Mouse (Mus musculus) MEL (cell line): Measurements from ENCODE around the gene Prmt1. TPM values are rescaled to one million over a fixed set of nuclear protein-coding genes. Genes with fewer than 3 reads are reported as not detected.

Experiments
- DNase-seq: peaks from one replicate; pipeline ENCODE4 v3.0.0; 2011; ENCODE audit warnings: low read depth, low spot score
- H3K27ac ChIP-seq: 2 replicates; pipeline ENCODE4 v1.5.1; 2012; ENCODE audit warnings: low read depth, mild to moderate bottlenecking, control low read depth, low read length, moderate library complexity; ENCODE audit not compliant: control insufficient read depth
- H3K27me3 ChIP-seq, 2 experiments: fragments of 150-350 bp in 1 of 2; sonication (generic) in 1 of 2; 2 replicates each; pipeline ENCODE4 v1.6.1; 2012; ENCODE audit warnings: low read length in 2 of 2, mild to moderate bottlenecking in 2 of 2, improper control_type of control experiment in 1 of 2, moderate library complexity in 1 of 2; ENCODE audit not compliant: insufficient read depth in 2 of 2, control insufficient read depth in 1 of 2
- H3K36me3 ChIP-seq, 2 experiments: 2 replicates each; pipeline ENCODE4 v1.6.1; 2012 to 2014; ENCODE audit warnings: low read length in 2 of 2, improper control_type of control experiment in 1 of 2, inconsistent platforms in 1 of 2, mild to moderate bottlenecking in 1 of 2; ENCODE audit not compliant: insufficient read depth in 2 of 2, control insufficient read depth in 1 of 2
- H3K4me1 ChIP-seq, 2 experiments: fragments of 150-350 bp in 1 of 2; sonication (generic) in 1 of 2; 2 replicates each; pipeline ENCODE4 v1.6.1; 2012; ENCODE audit warnings: low read length in 2 of 2, improper control_type of control experiment in 1 of 2, mild to moderate bottlenecking in 1 of 2; ENCODE audit not compliant: insufficient read depth in 2 of 2, control insufficient read depth in 1 of 2
- H3K4me3 ChIP-seq, 2 experiments: fragments of 150-350 bp in 1 of 2; sonication (generic) in 1 of 2; 2 replicates each; pipeline ENCODE4 v1.5.1; 2012; ENCODE audit warnings: low read depth in 2 of 2, low read length in 2 of 2, mild to moderate bottlenecking in 2 of 2, moderate library complexity in 2 of 2, control low read depth in 1 of 2, improper control_type of control experiment in 1 of 2; ENCODE audit not compliant: control insufficient read depth in 1 of 2, insufficient read depth in 1 of 2
- H3K79me2 ChIP-seq: 2 replicates; pipeline ENCODE4 v1.6.1; 2012; ENCODE audit warnings: mild to moderate bottlenecking, low read length, moderate library complexity; ENCODE audit not compliant: control insufficient read depth, poor library complexity, insufficient read depth
- H3K9ac ChIP-seq: 2 replicates; pipeline ENCODE4 v1.6.1; 2012; ENCODE audit warnings: low read depth, mild to moderate bottlenecking, control low read depth, low read length, moderate library complexity; ENCODE audit not compliant: control insufficient read depth, poor library complexity, severe bottlenecking
- H3K9me3 ChIP-seq: fragments of 150-350 bp; sonication (generic); replicated peaks from 2 replicates; pipeline ENCODE4 v1.6.1; 2012; ENCODE audit warnings: mild to moderate bottlenecking, low read length, improper control_type of control experiment, moderate library complexity; ENCODE audit not compliant: insufficient read depth
- CHD1 ChIP-seq: IDR thresholded peaks from 2 replicates; pipeline ENCODE4 v1.6.1; 2012; ENCODE audit warnings: low read depth, mild to moderate bottlenecking, inconsistent platforms, low read length, improper control_type of control experiment
- CTCF ChIP-seq, 3 experiments: IDR thresholded peaks in 2 of 3; conservative IDR thresholded peaks in 1 of 3; 2 replicates each; pipeline ENCODE4 v1.5.1; 2011 to 2012; ENCODE audit warnings: low read length in 3 of 3, low read depth in 2 of 3, mild to moderate bottlenecking in 2 of 3, improper control_type of control experiment in 1 of 3, inconsistent platforms in 1 of 3, mixed read lengths in 1 of 3, moderate library complexity in 1 of 3; ENCODE audit not compliant: control insufficient read depth in 1 of 3, insufficient read depth in 1 of 3, poor library complexity in 1 of 3, severe bottlenecking in 1 of 3
- E2F4 ChIP-seq: IDR thresholded peaks from 2 replicates; pipeline ENCODE4 v1.6.1; 2011; ENCODE audit warnings: low read depth, low read length, improper control_type of control experiment, borderline replicate concordance
- ELF1 ChIP-seq: IDR thresholded peaks from 2 replicates; pipeline ENCODE4 v1.6.1; 2014; ENCODE audit warnings: low read depth, mild to moderate bottlenecking, inconsistent platforms, low read length, improper control_type of control experiment, moderate library complexity
- EP300 ChIP-seq, 2 experiments: IDR thresholded peaks; 2 replicates each; pipeline ENCODE4 v1.6.1; 2011; ENCODE audit warnings: improper control_type of control experiment in 2 of 2, low read length in 2 of 2, low read depth in 1 of 2, mild to moderate bottlenecking in 1 of 2
- ETS1 ChIP-seq: IDR thresholded peaks from 2 replicates; pipeline ENCODE4 v1.6.1; 2012; ENCODE audit warnings: low read depth, mild to moderate bottlenecking, inconsistent platforms, low read length, improper control_type of control experiment, moderate library complexity
- GATA1 ChIP-seq: IDR thresholded peaks from 2 replicates; pipeline ENCODE4 v1.6.1; 2011; ENCODE audit warnings: low read depth, low read length, improper control_type of control experiment
- HCFC1 ChIP-seq: IDR thresholded peaks from 2 replicates; pipeline ENCODE4 v1.6.1; 2012; ENCODE audit warnings: low read depth, mild to moderate bottlenecking, inconsistent platforms, low read length, improper control_type of control experiment, moderate library complexity
- JUND ChIP-seq: IDR thresholded peaks from 2 replicates; pipeline ENCODE4 v1.6.1; 2011; ENCODE audit warnings: low read depth, mild to moderate bottlenecking, improper control_type of control experiment, low read length
- KAT2A ChIP-seq: conservative IDR thresholded peaks from 2 replicates; pipeline ENCODE4 v1.6.1; 2012; ENCODE audit warnings: low read depth, low read length, improper control_type of control experiment, inconsistent platforms
- MAFK ChIP-seq: IDR thresholded peaks from 2 replicates; pipeline ENCODE4 v1.6.1; 2011; ENCODE audit warnings: low read depth, mild to moderate bottlenecking, low read length, improper control_type of control experiment, borderline replicate concordance
- MAZ ChIP-seq: IDR thresholded peaks from 2 replicates; pipeline ENCODE4 v1.6.1; 2012; ENCODE audit warnings: low read depth, mild to moderate bottlenecking, inconsistent platforms, low read length, improper control_type of control experiment
- MEF2A ChIP-seq: IDR thresholded peaks from 2 replicates; pipeline ENCODE4 v1.6.1; 2014; ENCODE audit warnings: low read depth, mild to moderate bottlenecking, inconsistent platforms, low read length, improper control_type of control experiment; ENCODE audit not compliant: poor library complexity, insufficient replicate concordance, severe bottlenecking; ENCODE audit errors: extremely low read depth
- MXI1 ChIP-seq: IDR thresholded peaks from 2 replicates; pipeline ENCODE4 v1.6.1; 2011; ENCODE audit warnings: mild to moderate bottlenecking, low read depth, low read length, improper control_type of control experiment
- MYC ChIP-seq: IDR thresholded peaks from 2 replicates; pipeline ENCODE4 v1.6.1; 2011; ENCODE audit warnings: low read depth, mild to moderate bottlenecking, low read length, improper control_type of control experiment, moderate library complexity
- NRF1 ChIP-seq: IDR thresholded peaks from 2 replicates; pipeline ENCODE4 v1.6.1; 2014; ENCODE audit warnings: low read depth, mild to moderate bottlenecking, inconsistent platforms, low read length, improper control_type of control experiment, moderate library complexity; ENCODE audit not compliant: poor library complexity, insufficient read depth, severe bottlenecking
- POLR2A ChIP-seq, 2 experiments: IDR thresholded peaks; 2 replicates each; pipeline ENCODE4 v1.6.1; 2011 to 2012; ENCODE audit warnings: low read length in 2 of 2, mild to moderate bottlenecking in 2 of 2, control low read depth in 1 of 2, improper control_type of control experiment in 1 of 2, low read depth in 1 of 2, moderate library complexity in 1 of 2; ENCODE audit not compliant: control insufficient read depth in 1 of 2, insufficient read depth in 1 of 2, poor library complexity in 1 of 2
- POLR2AphosphoS2 ChIP-seq: IDR thresholded peaks from 2 replicates; pipeline ENCODE4 v1.6.1; 2011; ENCODE audit warnings: low read length, improper control_type of control experiment
- POLR2AphosphoS5 ChIP-seq: IDR thresholded peaks from 2 replicates; pipeline ENCODE4 v1.6.1; 2012; ENCODE audit warnings: low read depth, borderline replicate concordance, mild to moderate bottlenecking, inconsistent platforms, low read length, moderate library complexity, mixed read lengths
- RAD21 ChIP-seq: IDR thresholded peaks from 2 replicates; pipeline ENCODE4 v1.6.1; 2011; ENCODE audit warnings: mild to moderate bottlenecking, low read depth, low read length, improper control_type of control experiment
- RCOR1 ChIP-seq: IDR thresholded peaks from 2 replicates; pipeline ENCODE4 v1.6.1; 2012; ENCODE audit warnings: low read depth, mild to moderate bottlenecking, inconsistent platforms, low read length, improper control_type of control experiment
- SIN3A ChIP-seq: IDR thresholded peaks from 2 replicates; pipeline ENCODE4 v1.6.1; 2012; ENCODE audit warnings: low read length, improper control_type of control experiment, inconsistent platforms
- SMC3 ChIP-seq: IDR thresholded peaks from 2 replicates; pipeline ENCODE4 v1.6.1; 2011; ENCODE audit warnings: low read depth, low read length, improper control_type of control experiment
- TBP ChIP-seq: IDR thresholded peaks from 2 replicates; pipeline ENCODE4 v1.8.0; 2011; ENCODE audit warnings: low read depth, low read length, improper control_type of control experiment
- TCF12 ChIP-seq: IDR thresholded peaks from 2 replicates; pipeline ENCODE4 v1.6.1; 2014; ENCODE audit warnings: low read depth, mild to moderate bottlenecking, inconsistent platforms, low read length, improper control_type of control experiment, moderate library complexity
- UBTF ChIP-seq: IDR thresholded peaks from 2 replicates; pipeline ENCODE4 v1.6.1; 2012; ENCODE audit warnings: low read depth, mild to moderate bottlenecking, inconsistent platforms, low read length, improper control_type of control experiment, moderate library complexity, borderline replicate concordance; ENCODE audit not compliant: insufficient read depth
- USF1 ChIP-seq: IDR thresholded peaks from 2 replicates; pipeline ENCODE4 v1.6.1; 2014; ENCODE audit warnings: low read depth, mild to moderate bottlenecking, inconsistent platforms, low read length, improper control_type of control experiment, moderate library complexity
- ZC3H11A ChIP-seq: IDR thresholded peaks from 2 replicates; pipeline ENCODE4 v1.6.1; 2012; ENCODE audit warnings: low read depth, mild to moderate bottlenecking, inconsistent platforms, low read length, improper control_type of control experiment
- polyA plus RNA-seq, 2 experiments: library from polyadenylated mRNA; stranded (reverse) in 1 of 2; unstranded in 1 of 2; fragments of >175 nt in 1 of 2; fragments of >200 nt in 1 of 2; gene quantifications; 2 replicates each; pipeline versions ENCODE4 v1.2.1 to v1.2.4; 2012; ENCODE audit warnings: low replicate concordance in 2 of 2, low read depth in 1 of 2; ENCODE audit not compliant: insufficient read length in 2 of 2, insufficient read depth in 1 of 2, missing spikeins in 1 of 2
- total RNA-seq: library from RNA; depleted of rRNA; stranded (reverse); fragments of 300-350 nt; gene quantifications from 2 replicates; pipeline ENCODE4 v1.2.3, GENCODE M21; 2012

The Prmt1 gene
- total and polyA plus RNA-seq, 3 experiments, result 254 to 715 (median 317) TPM

DNA sequence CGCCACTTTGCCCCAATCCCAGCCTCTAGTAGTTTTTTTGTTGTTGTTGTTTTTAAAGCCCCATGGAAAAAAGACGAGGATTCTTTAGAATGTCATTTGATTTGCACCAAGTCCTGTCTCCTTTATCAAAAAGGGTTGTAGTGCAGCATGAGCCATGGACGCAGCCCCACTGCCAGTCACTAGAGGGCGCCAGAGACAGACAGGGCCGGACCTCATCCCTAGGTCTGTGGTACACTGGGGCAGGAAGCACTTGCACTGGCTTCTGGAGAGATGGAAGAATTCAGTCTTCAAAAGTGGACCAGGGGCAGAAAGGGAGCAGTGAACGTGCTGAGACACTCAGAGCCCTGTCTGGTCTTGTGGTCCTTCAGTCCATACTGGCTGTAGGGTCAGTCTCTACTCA, 3.3 kb downstream of the Prmt1 start:
- Histone ChIP-seq H3K27me3 (no peaks in the 10 kb centered on the region), H3K79me2 (peaks cover 43% of the 10 kb centered on the region), H3K36me3 (peaks cover 4 to 12% of the 10 kb centered on the region in 2 experiments), H3K9me3 (no peaks in the 10 kb centered on the region), H3K9ac (no peak overlapping the region), H3K27ac (no peak overlapping the region), H3K4me1 (peaks cover 0 to 6% of the 10 kb centered on the region in 2 experiments; a peak in 3 of 4 replicates), H3K4me3 (no peak overlapping the region)
- DNase-seq, result peak; percentile 87
- TF ChIP-seq MEF2A, result no peak
- no peak for TF ChIP-seq TCF12
- no peak for TF ChIP-seq MAZ
- TF ChIP-seq HCFC1, result peak; percentile 29; the same call in 1 of the 2 replicates
- TF ChIP-seq SIN3A, result peak; percentile 43; the same call in 1 of the 2 replicates
- peak; percentile 38; the same call in 1 of the 2 replicates for TF ChIP-seq ZC3H11A
- TF ChIP-seq ETS1, result no peak
- TF ChIP-seq NRF1, result no peak
- TF ChIP-seq POLR2A (IDR thresholded peaks at IDR 0.05; ENCODE audit: control insufficient read depth in 1 of 2, insufficient read depth in 1 of 2, low read depth in 1 of 2, low read length in 2 of 2, poor library complexity in 1 of 2), result no peak
- TF ChIP-seq TBP, result 0 out of 2 replicates have a peak, but pooled peaks have one; percentile 32
- no peak for TF ChIP-seq POLR2AphosphoS2
- peak; percentile 50; the same call in 1 of the 2 replicates for TF ChIP-seq MXI1
- TF ChIP-seq RAD21, result peak; percentile 56
- TF ChIP-seq CTCF (IDR thresholded peaks at IDR 0.05 in 2 of 3, conservative IDR thresholded peaks at IDR 0.05 in 1 of 3; ENCODE audit: control insufficient read depth in 1 of 3, insufficient read depth in 1 of 3, low read depth in 2 of 3, low read length in 3 of 3, poor library complexity in 1 of 3, severe bottlenecking in 1 of 3), result peak; percentile 93 to 98 (median 97)
- peak; percentile 51 for TF ChIP-seq SMC3
- TF ChIP-seq JUND, result no peak
- TF ChIP-seq MAFK, result no peak

- H3K4me3 ChIP-seq, result no peak overlapping the region
- TF ChIP-seq GATA1, result no peak
- TF ChIP-seq ZC3H11A, result no peak
- no peak for TF ChIP-seq SMC3
- no peak for TF ChIP-seq KAT2A
- no peak for TF ChIP-seq CTCF (IDR thresholded peaks at IDR 0.05 in 2 of 3, conservative IDR thresholded peaks at IDR 0.05 in 1 of 3; ENCODE audit: control insufficient read depth in 1 of 3, insufficient read depth in 1 of 3, low read depth in 2 of 3, low read length in 3 of 3, poor library complexity in 1 of 3, severe bottlenecking in 1 of 3)
- TF ChIP-seq RCOR1, result no peak
- no peak for TF ChIP-seq POLR2AphosphoS5
- TF ChIP-seq MAFK, result no peak
- no peak for TF ChIP-seq MAZ
- no peak for TF ChIP-seq TCF12
- TF ChIP-seq ELF1, result no peak
- no peak for TF ChIP-seq MYC
- no peak for TF ChIP-seq EP300 (IDR thresholded peaks at IDR 0.05; ENCODE audit: low read depth in 1 of 2, low read length in 2 of 2)
- no peak for TF ChIP-seq E2F4
- no peak for TF ChIP-seq UBTF
- TF ChIP-seq POLR2AphosphoS2, result no peak
- no peak for TF ChIP-seq USF1
- TF ChIP-seq CHD1, result no peak
- TF ChIP-seq NRF1, result no peak
- H3K27me3 ChIP-seq, result no peaks in the 10 kb centered on the region
- H3K9me3 ChIP-seq, result no peaks in the 10 kb centered on the region
- no peak overlapping the region for H3K27ac ChIP-seq
- H3K36me3 ChIP-seq, result peaks cover 0 to 15% of the 10 kb centered on the region in 2 experiments; a peak in 2 of 4 replicates
- no peak for DNase-seq
- peaks cover 36% of the 10 kb centered on the region for H3K79me2 ChIP-seq
- no peak overlapping the region for H3K9ac ChIP-seq
- H3K4me1 ChIP-seq, result peaks cover 0 to 5% of the 10 kb centered on the region in 2 experiments; a peak in 1 of 4 replicates
These were observed 4.8 kb downstream of the Prmt1 start for GRCm38 (mm10) chr7:44981539-44981938.
